Mouse (Mus musculus): ENCODE measurements at regions not wholly inside any gene's neighbourhood (a gene's known extent, or its start where the extent isn't known, plus 50 kb on each side); places are given as distances from the start of the nearest gene placed in this dataset.

- no peaks in the 10 kb centered on the region for H3K79me2 ChIP-seq (ENCODE audit: control insufficient read depth, insufficient read depth)
- H3K36me3 ChIP-seq (ENCODE audit: control insufficient read depth, insufficient read depth), result no peaks in the 10 kb centered on the region
- H3ac ChIP-seq (ENCODE audit: control insufficient read depth, insufficient read length, low read depth), result no peak overlapping the region
- no peak overlapping the region for H3K4me3 ChIP-seq (ENCODE audit: insufficient read depth, poor library complexity, severe bottlenecking)
- H3K27me3 ChIP-seq (ENCODE audit: control insufficient read depth, insufficient read depth, insufficient read length), result no peaks in the 10 kb centered on the region
- no peaks in the 10 kb centered on the region for H3K79me3 ChIP-seq (ENCODE audit: low read depth)
- no peak for TF ChIP-seq CEBPB (IDR thresholded peaks at IDR 0.05; ENCODE audit: low read depth)
- TF ChIP-seq MYOD1 (IDR thresholded peaks at IDR 0.05; ENCODE audit: control insufficient read depth, insufficient read length, low read depth), result no peak
- no peak for TF ChIP-seq FOSL1 (IDR thresholded peaks at IDR 0.05; ENCODE audit: insufficient read depth, low read length, poor library complexity, severe bottlenecking)
- TF ChIP-seq USF1 (IDR thresholded peaks at IDR 0.05; ENCODE audit: low read depth), result no peak
- TF ChIP-seq CTCF (IDR thresholded peaks at IDR 0.05; ENCODE audit: control insufficient read depth, insufficient read depth, insufficient read length), result no peak
- TF ChIP-seq MYOG (IDR thresholded peaks at IDR 0.05; ENCODE audit: control insufficient read depth, extremely low read depth, insufficient read length), result no peak
- TF ChIP-seq MAX (IDR thresholded peaks at IDR 0.05), result no peak
These were observed 357.1 kb upstream of the Noct start for GRCm38 (mm10) chr3:50867105-50867504.

DNA sequence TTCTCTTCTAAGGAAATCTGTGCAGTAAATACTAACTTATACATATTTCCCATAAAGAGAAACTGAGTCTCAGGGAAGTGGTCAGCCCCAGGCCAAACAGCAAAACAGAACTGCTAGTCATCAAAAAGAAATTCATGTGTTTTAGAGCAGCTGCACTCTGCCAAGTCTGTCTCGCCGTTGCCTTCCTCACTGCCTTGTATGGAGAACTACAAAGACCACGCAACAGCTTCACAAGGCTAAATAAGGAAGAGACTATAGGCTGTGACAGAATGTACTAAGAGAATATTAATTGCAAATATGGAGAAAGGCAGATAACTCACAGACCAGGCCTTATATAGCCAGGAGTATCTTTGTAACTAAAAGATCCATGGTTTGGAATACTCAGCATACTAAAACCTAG is 355.0 kb upstream of the Noct start:
- H3ac ChIP-seq (ENCODE audit: control insufficient read depth, insufficient read length, low read depth), result no peak overlapping the region
- no peaks in the 10 kb centered on the region for H3K27me3 ChIP-seq (ENCODE audit: control insufficient read depth, insufficient read depth, insufficient read length)
- no peaks in the 10 kb centered on the region for H3K36me3 ChIP-seq (ENCODE audit: control insufficient read depth, insufficient read depth)
- TF ChIP-seq MYOD1 (IDR thresholded peaks at IDR 0.05; ENCODE audit: control insufficient read depth, insufficient read length, low read depth), result no peak
- no peak for TF ChIP-seq USF1 (IDR thresholded peaks at IDR 0.05; ENCODE audit: low read depth)
- TF ChIP-seq MYOG (IDR thresholded peaks at IDR 0.05; ENCODE audit: control insufficient read depth, extremely low read depth, insufficient read length), result no peak
- no peak for TF ChIP-seq CTCF (IDR thresholded peaks at IDR 0.05; ENCODE audit: control insufficient read depth, insufficient read depth, insufficient read length)
- TF ChIP-seq FOSL1 (IDR thresholded peaks at IDR 0.05; ENCODE audit: insufficient read depth, low read length, poor library complexity, severe bottlenecking), result no peak
- no peak for TF ChIP-seq CEBPB (IDR thresholded peaks at IDR 0.05; ENCODE audit: low read depth)
- no peak for TF ChIP-seq MAX (IDR thresholded peaks at IDR 0.05)
- no peaks in the 10 kb centered on the region for H3K79me3 ChIP-seq (ENCODE audit: low read depth)
- H3K79me2 ChIP-seq (ENCODE audit: control insufficient read depth, insufficient read depth), result no peaks in the 10 kb centered on the region
- no peak overlapping the region for H3K4me3 ChIP-seq (ENCODE audit: insufficient read depth, poor library complexity, severe bottlenecking)

DNA sequence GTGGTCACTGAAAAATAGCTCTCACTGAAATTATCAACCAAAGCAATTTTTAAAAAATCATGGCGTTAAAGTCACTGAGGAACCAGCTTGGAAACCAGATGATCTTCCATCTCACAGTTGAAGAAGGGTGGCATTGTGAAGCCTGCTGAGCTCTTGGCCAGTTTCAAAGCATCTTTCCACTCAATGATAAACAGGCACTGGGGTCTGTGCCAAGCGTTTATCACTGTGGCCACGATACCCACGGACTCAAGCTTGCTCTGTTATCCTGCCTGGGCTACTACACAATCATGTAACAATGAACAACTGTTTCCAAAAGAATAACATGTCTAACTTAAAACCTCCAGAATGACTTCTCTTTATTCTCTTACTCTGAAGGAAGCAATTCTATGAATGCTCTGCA is 345.2 kb upstream of the Noct start:
- H3K79me2 ChIP-seq (ENCODE audit: control insufficient read depth, insufficient read depth), result no peaks in the 10 kb centered on the region
- no peak overlapping the region for H3K4me3 ChIP-seq (ENCODE audit: insufficient read depth, poor library complexity, severe bottlenecking)
- H3K79me3 ChIP-seq (ENCODE audit: low read depth), result no peaks in the 10 kb centered on the region
- H3ac ChIP-seq (ENCODE audit: control insufficient read depth, insufficient read length, low read depth), result no peak overlapping the region
- no peaks in the 10 kb centered on the region for H3K36me3 ChIP-seq (ENCODE audit: control insufficient read depth, insufficient read depth)
- H3K27me3 ChIP-seq (ENCODE audit: control insufficient read depth, insufficient read depth, insufficient read length), result no peaks in the 10 kb centered on the region
- TF ChIP-seq MYOG (IDR thresholded peaks at IDR 0.05; ENCODE audit: control insufficient read depth, extremely low read depth, insufficient read length) (no peak), MAX (IDR thresholded peaks at IDR 0.05) (no peak), CTCF (IDR thresholded peaks at IDR 0.05; ENCODE audit: control insufficient read depth, insufficient read depth, insufficient read length) (no peak), CEBPB (IDR thresholded peaks at IDR 0.05; ENCODE audit: low read depth) (no peak), MYOD1 (IDR thresholded peaks at IDR 0.05; ENCODE audit: control insufficient read depth, insufficient read length, low read depth) (no peak)

- no peak overlapping the region for H3ac ChIP-seq (ENCODE audit: control insufficient read depth, insufficient read length, low read depth)
- TF ChIP-seq MAX (IDR thresholded peaks at IDR 0.05) (no peak), USF1 (IDR thresholded peaks at IDR 0.05; ENCODE audit: low read depth) (no peak), MYOD1 (IDR thresholded peaks at IDR 0.05; ENCODE audit: control insufficient read depth, insufficient read length, low read depth) (no peak), MYOG (IDR thresholded peaks at IDR 0.05; ENCODE audit: control insufficient read depth, extremely low read depth, insufficient read length) (no peak), CTCF (IDR thresholded peaks at IDR 0.05; ENCODE audit: control insufficient read depth, insufficient read depth, insufficient read length) (no peak), CEBPB (IDR thresholded peaks at IDR 0.05; ENCODE audit: low read depth) (no peak), FOSL1 (IDR thresholded peaks at IDR 0.05; ENCODE audit: insufficient read depth, low read length, poor library complexity, severe bottlenecking) (no peak)
- no peaks in the 10 kb centered on the region for H3K79me3 ChIP-seq (ENCODE audit: low read depth)
- H3K4me3 ChIP-seq (ENCODE audit: insufficient read depth, poor library complexity, severe bottlenecking), result no peak overlapping the region
- H3K79me2 ChIP-seq (ENCODE audit: control insufficient read depth, insufficient read depth), result no peaks in the 10 kb centered on the region
- H3K36me3 ChIP-seq (ENCODE audit: control insufficient read depth, insufficient read depth), result no peaks in the 10 kb centered on the region
- H3K27me3 ChIP-seq (ENCODE audit: control insufficient read depth, insufficient read depth, insufficient read length), result no peaks in the 10 kb centered on the region
These were observed 344.7 kb upstream of the Noct start for GRCm38 (mm10) chr3:50879595-50879994.

DNA sequence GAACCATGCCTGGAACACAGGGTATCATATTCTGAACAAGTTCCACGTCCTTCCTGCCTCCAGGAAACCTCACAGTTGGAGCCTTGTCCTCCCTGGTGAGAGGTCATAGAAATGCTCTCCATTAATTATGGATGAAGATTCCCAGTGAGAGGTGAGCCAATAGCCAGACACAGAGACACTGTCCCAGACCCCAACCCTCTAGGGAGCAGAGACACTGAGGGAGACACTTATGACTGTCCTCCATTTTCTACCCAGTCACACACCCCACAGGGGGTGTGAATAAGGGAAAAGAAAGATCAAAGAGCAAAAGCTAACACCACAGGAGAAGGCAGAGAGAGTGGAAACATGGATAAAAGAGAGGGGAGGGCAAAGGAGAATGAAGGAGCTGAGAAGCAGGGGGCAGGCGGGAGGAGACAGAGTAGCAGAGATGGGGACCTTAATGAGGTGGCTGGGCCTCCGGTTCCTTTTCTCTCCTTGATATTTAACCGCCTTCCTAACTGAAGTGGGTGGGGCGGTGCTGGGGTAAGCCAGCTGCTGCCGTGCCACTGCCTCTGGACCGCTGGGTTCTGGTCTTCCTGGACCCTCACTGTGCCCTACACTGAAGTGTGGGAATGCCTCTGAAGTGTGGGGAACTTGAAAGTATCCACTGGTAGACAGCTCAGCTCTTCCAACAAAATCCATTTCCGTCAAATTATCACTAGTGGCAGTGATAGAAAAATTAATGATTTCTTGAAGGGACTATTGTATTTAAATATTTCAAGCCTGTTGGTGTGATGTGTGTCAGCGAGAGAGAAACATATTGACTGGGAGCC is 342.6 kb upstream of the Noct start:
- Histone ChIP-seq H3K27me3 (ENCODE audit: control insufficient read depth, insufficient read depth, insufficient read length) (no peaks in the 10 kb centered on the region), H3K36me3 (ENCODE audit: control insufficient read depth, insufficient read depth) (no peaks in the 10 kb centered on the region)
- no peak for TF ChIP-seq CTCF (IDR thresholded peaks at IDR 0.05; ENCODE audit: control insufficient read depth, insufficient read depth, insufficient read length)
- TF ChIP-seq USF1 (IDR thresholded peaks at IDR 0.05; ENCODE audit: low read depth), result no peak
- no peak for TF ChIP-seq MYOD1 (IDR thresholded peaks at IDR 0.05; ENCODE audit: control insufficient read depth, insufficient read length, low read depth)
- no peak for TF ChIP-seq MAX (IDR thresholded peaks at IDR 0.05)

More for the DNA sequence above, 342.6 kb upstream of the Noct start:
- no peaks in the 10 kb centered on the region for H3K79me3 ChIP-seq (ENCODE audit: low read depth)
- H3ac ChIP-seq (ENCODE audit: control insufficient read depth, insufficient read length, low read depth), result no peak overlapping the region
- no peaks in the 10 kb centered on the region for H3K79me2 ChIP-seq (ENCODE audit: control insufficient read depth, insufficient read depth)
- no peak overlapping the region for H3K4me3 ChIP-seq (ENCODE audit: insufficient read depth, poor library complexity, severe bottlenecking)
